Mouse (Mus musculus) midbrain, embryonic 15.5 days (tissue): ENCODE data around the gene Krtcap3. TPM values are rescaled to one million over a fixed set of nuclear protein-coding genes. Genes with fewer than 3 reads are reported as not detected.

ENCODE experiments used
- ATAC-seq: fragments of 200-750 bp; cut with Nextera tagmentation; replicated peaks from 2 replicates; pipeline ENCODE4 v1.8.0; 2017; ENCODE audit warnings: moderate TSS enrichment
- H3K27ac ChIP-seq: fragments of 300-500 bp; sonication (generic); 2 replicates; pipeline ENCODE4 v1.5.1; 2015; ENCODE audit warnings: mild to moderate bottlenecking, inconsistent platforms
- H3K27me3 ChIP-seq: fragments of 300-500 bp; sonication (generic); replicated peaks from 2 replicates; pipeline ENCODE4 v1.6.1; 2015; ENCODE audit warnings: inconsistent platforms
- H3K36me3 ChIP-seq: fragments of 300-500 bp; sonication (generic); replicated peaks from 2 replicates; pipeline ENCODE4 v1.6.1; 2015; ENCODE audit warnings: inconsistent platforms
- H3K4me1 ChIP-seq: fragments of 300-500 bp; sonication (generic); 2 replicates; pipeline ENCODE4 v1.6.1; 2015; ENCODE audit warnings: inconsistent platforms
- H3K4me2 ChIP-seq: fragments of 300-500 bp; sonication (generic); 2 replicates; pipeline ENCODE4 v1.6.1; 2015; ENCODE audit warnings: inconsistent platforms, mild to moderate bottlenecking, moderate library complexity
- H3K4me3 ChIP-seq: fragments of 300-500 bp; sonication (generic); 2 replicates; pipeline ENCODE4 v1.5.1; 2015; ENCODE audit warnings: mild to moderate bottlenecking, inconsistent platforms
- H3K9ac ChIP-seq: fragments of 300-500 bp; sonication (generic); 2 replicates; pipeline ENCODE4 v1.6.1; 2015; ENCODE audit warnings: mild to moderate bottlenecking, inconsistent platforms
- H3K9me3 ChIP-seq: fragments of 300-500 bp; sonication (generic); 2 replicates; pipeline ENCODE4 v1.6.1; 2016; ENCODE audit warnings: inconsistent platforms
- WGBS: fragments of 180-500 bp; shearing (Covaris S2); methylation state at CpG from one replicate; pipeline ENCODE4 v1.1.7; 2015; ENCODE audit warnings: mixed read lengths; 5-methylcytosine and 5-hydroxymethylcytosine counted together
- polyA plus RNA-seq: library from polyadenylated mRNA; unstranded; fragments of >200 nt; fragmentation: Nextera tagmentation; extraction: Ambion mirVana; gene quantifications from 2 replicates; pipeline ENCODE4 v1.2.1, GENCODE M21; 2015

Gene Krtcap3
- polyA plus RNA-seq, 1 experiment from 2014 or later: 3.2 TPM

DNA sequence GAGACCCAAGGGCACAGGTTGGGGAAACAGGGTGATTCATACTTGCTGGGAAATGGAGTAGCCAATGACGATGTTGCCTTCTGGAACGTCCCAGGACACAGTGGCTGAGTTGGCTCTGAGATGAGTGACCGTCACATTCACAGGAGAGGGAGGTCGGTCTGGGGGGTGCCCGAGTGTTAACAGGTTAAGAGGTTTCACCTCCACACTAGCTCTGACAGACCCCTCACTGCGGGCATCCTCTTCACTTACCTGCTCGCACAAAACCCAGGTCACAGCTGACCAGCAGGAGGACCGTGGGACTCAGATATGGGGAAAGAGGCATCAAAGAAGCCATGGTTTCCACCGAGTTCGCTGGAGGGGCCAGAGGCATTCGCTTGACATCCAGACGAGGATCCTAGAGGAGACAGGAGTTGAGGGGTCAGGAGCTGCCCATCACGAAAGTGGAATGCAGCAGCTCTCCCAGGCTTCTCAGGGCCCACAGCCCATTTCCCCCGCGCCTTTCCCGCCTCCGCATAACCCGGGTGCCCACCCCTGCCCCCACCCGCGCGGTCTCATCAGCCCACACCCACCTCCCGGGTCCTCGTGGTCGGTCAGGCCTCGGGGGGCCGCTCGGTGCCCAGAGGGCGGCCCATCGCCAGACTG lies 43.6 kb downstream of the Krtcap3 start:
- no peaks in the 10 kb centered on the region for H3K27me3 ChIP-seq
- 6% methylated on average over 29 of the region's 29 CpGs for WGBS
- H3K4me1 ChIP-seq: peaks cover 33% of the 10 kb centered on the region
- H3K27ac ChIP-seq: peak overlapping the region; percentile 86
- peak overlapping the region; percentile 83 for H3K9ac ChIP-seq
- H3K36me3 ChIP-seq: 0 out of 2 replicates have a peak, but pooled peaks cover 4% of the 10 kb centered on the region
- no peaks in the 10 kb centered on the region for H3K9me3 ChIP-seq
- H3K4me3 ChIP-seq: peak overlapping the region; percentile 65
- H3K4me2 ChIP-seq: peak overlapping the region; percentile 76
- ATAC-seq: peak; percentile 21; the same call in 1 of the 2 replicates

DNA sequence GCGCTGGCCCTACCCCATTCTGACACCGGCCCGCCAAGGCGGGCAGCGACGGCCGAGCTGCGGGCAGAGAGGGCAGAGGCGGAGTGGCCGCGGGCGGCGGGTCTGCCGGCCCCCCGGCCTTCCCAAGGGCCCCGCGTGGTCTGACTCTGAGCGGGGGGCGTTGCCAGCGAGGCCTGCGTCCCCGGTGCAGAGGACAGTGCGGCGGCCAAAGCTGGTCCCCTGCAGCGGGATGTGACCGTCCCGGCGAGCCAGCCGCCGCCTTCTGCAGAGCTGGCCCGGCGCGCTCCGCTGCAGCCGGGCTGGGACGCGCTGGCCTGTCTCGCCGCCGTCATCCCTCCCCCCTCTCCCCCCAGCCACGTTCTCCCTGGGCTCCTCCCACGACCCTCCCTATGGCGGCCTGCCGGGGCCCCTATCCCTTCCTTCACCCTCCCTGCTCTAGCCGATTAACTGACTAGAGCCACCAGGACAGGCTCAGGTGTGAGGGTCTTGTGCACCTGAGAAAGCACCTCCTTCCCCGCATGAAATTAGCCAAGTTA lies 44.2 kb downstream of the Krtcap3 start, which contains the start of gene Fndc4:
Fndc4 (minus strand) TSS at position 475 of the 536 bp plus-strand sequence.
- Histone ChIP-seq H3K27ac (peak within 1 kb of the TSS; percentile 86), H3K36me3 (0 out of 2 replicates have a peak, but pooled peaks cover 4% of the 10 kb centered on the region), H3K9me3 (no peaks in the 10 kb centered on the region), H3K4me3 (peak within 1 kb of the TSS; percentile 65), H3K4me1 (peaks cover 28% of the 10 kb centered on the region), H3K9ac (peak within 1 kb of the TSS; percentile 83), H3K27me3 (no peaks in the 10 kb centered on the region), H3K4me2 (peak within 1 kb of the TSS; percentile 76)
- 0% methylated on average over 36 of the region's 46 CpGs for WGBS
- peak; percentile 83 for ATAC-seq

DNA sequence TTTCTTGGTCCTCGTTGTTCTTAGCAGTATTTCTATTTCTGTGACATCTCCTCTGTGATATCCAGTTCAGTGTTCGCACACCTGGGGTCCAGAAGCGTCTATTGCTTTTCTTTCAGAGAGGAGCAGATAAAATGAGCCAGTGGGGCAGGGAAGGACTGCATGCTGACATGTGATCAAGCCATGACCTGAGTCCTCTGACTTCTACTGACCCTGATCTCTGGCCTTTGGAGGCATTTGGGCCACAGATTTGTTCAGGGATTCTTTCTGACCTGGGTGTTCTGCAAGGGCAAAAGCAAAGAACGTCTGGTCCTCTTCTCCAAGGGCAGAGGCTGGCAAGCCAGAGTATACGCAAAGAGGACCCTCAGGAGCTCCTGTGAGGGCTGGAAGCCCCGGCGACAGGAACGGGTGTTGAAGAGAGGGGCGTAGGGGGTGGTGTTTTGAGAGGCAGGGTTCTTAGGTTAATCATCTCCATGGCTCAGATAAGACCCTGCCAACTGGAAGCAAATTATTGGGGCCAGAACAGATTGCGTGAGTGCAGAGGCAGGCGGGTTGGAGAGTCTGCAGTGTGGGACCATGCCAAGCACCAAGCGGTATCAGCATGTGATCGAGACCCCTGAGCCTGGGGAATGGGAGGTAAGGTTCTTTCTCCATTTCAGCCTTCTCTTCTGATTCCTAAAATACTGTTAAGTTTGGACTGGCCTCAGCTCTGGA lies 45.7 kb downstream of the Krtcap3 start, which contains the start of gene Gckr:
Gckr (plus strand) TSS at position 397 of the 711 bp plus-strand sequence.
- peak within 1 kb of the TSS; percentile 76 for H3K4me2 ChIP-seq
- H3K4me3 ChIP-seq: peak within 1 kb of the TSS; percentile 65
- peak within 1 kb of the TSS; percentile 86; the same call in 1 of the 2 replicates for H3K27ac ChIP-seq
- 85% methylated on average over 13 of the region's 13 CpGs for WGBS
- H3K9me3 ChIP-seq: no peaks in the 10 kb centered on the region
- no peaks in the 10 kb centered on the region for H3K27me3 ChIP-seq
- 0 out of 2 replicates have a peak, but pooled peaks cover 4% of the 10 kb centered on the region for H3K36me3 ChIP-seq
- ATAC-seq: no peak
- no peak within 1 kb of the TSS for H3K9ac ChIP-seq
- peaks cover 20% of the 10 kb centered on the region for H3K4me1 ChIP-seq

DNA sequence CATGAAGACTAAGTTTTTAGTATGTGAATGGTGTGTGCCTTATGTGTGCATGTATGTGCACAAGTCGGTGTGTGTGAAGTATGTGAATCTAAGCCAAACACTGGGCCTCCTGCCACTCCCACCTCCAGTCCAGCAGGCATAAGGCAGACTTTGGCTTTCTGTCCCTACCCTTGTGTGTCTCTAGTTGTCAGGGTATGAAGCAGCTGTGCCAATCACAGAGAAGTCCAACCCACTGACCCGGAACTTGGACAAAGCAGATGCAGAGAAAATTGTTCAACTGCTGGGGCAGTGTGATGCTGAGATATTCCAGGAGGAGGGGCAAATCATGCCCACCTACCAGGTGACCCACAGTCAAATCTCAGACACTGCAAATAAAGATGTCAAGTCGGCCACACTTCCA lies 46.5 kb downstream of the Krtcap3 start:
- Histone ChIP-seq H3K9ac (no peak overlapping the region), H3K4me1 (peaks cover 20% of the 10 kb centered on the region), H3K27me3 (no peaks in the 10 kb centered on the region), H3K36me3 (no peaks in the 10 kb centered on the region), H3K4me2 (no peak overlapping the region), H3K9me3 (no peaks in the 10 kb centered on the region), H3K27ac (no peak overlapping the region), H3K4me3 (no peak overlapping the region)
- WGBS: 74% methylated on average over 3 of the region's 3 CpGs
- no peak for ATAC-seq

DNA sequence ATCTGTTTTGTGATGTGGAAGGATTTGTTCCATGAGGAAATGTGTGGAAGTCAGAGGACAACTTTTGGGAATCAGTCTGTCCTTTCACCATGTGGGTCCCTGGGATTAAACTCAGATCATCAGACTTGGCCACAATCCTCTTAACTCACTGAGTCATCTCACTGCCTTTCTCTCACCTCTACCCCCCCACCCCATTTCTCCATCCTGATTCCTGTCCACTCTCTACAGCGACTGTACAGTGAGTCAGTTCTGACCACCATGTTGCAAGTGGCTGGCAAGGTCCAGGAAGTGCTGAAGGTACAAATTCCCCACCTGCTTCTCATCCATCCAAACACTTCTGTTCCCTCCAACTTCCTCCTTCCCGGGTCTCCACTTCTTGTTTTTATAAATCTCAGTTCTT lies 47.0 kb downstream of the Krtcap3 start:
- no peak overlapping the region for H3K27ac ChIP-seq
- no peak overlapping the region for H3K4me2 ChIP-seq
- WGBS: 68% methylated on average over 2 of the region's 2 CpGs
- no peak for ATAC-seq
- H3K36me3 ChIP-seq: no peaks in the 10 kb centered on the region
- no peak overlapping the region for H3K4me3 ChIP-seq
- H3K9ac ChIP-seq: no peak overlapping the region
- H3K4me1 ChIP-seq: peaks cover 17% of the 10 kb centered on the region
- no peaks in the 10 kb centered on the region for H3K27me3 ChIP-seq
- no peaks in the 10 kb centered on the region for H3K9me3 ChIP-seq

DNA sequence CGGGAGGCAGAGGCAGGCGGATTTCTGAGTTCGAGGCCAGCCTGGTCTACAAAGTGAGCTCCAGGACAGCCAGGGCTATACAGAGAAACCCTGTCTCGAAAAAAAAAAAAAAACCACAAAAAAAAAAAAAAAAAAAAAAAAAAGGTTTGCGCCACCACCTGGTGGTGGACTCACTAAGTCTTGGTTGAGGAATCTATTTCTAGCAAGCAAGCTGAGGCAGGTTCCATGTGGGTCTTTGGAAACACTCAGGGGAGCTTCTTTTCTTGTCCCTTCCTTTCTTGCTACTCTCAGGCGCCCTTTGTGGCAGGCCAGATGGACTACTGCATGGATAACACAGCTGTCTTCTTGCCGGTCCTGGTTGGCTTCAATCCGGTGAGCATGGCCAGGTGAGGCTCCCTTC lies 50.4 kb downstream of the Krtcap3 start:
- H3K9ac ChIP-seq: no peak overlapping the region
- H3K27ac ChIP-seq: no peak overlapping the region
- H3K36me3 ChIP-seq: no peaks in the 10 kb centered on the region
- no peak overlapping the region for H3K4me2 ChIP-seq
- H3K27me3 ChIP-seq: no peaks in the 10 kb centered on the region
- WGBS: 74% methylated on average over 8 of the region's 8 CpGs
- H3K4me1 ChIP-seq: no peaks in the 10 kb centered on the region
- H3K4me3 ChIP-seq: no peak overlapping the region
- ATAC-seq: no peak
- H3K9me3 ChIP-seq: no peaks in the 10 kb centered on the region

Other genes starting within 250 kb of the Krtcap3 start
- 161 and 164 TPM in 2 replicates for gene Atraid, start 203.4 kb upstream of the Krtcap3 start, polyA plus RNA-seq
- 26.9 and 29.1 TPM in 2 replicates for gene Slc5a6, start 202.8 kb upstream of the Krtcap3 start, polyA plus RNA-seq
- 14.9 and 16.2 TPM in 2 replicates for gene Cad, start 196.9 kb upstream of the Krtcap3 start, polyA plus RNA-seq
- not detected in 2 replicates for gene Dnajc5g, start 145.4 kb upstream of the Krtcap3 start, polyA plus RNA-seq
- 20.4 and 21.5 TPM in 2 replicates for gene Slc30a3, start 143.5 kb upstream of the Krtcap3 start, polyA plus RNA-seq
- gene Trim54, start 135.0 kb upstream of the Krtcap3 start, polyA plus RNA-seq: not detected in 2 replicates
- gene Ucn, start 112.9 kb upstream of the Krtcap3 start, polyA plus RNA-seq: not detected in 2 replicates
- gene Mpv17, start 97.4 kb upstream of the Krtcap3 start, polyA plus RNA-seq: 51.5 and 57.8 TPM in 2 replicates
- 1.7 TPM in 2 replicates for gene Gm29609, start 71.8 kb upstream of the Krtcap3 start, polyA plus RNA-seq
- gene Gtf3c2, start 71.5 kb upstream of the Krtcap3 start, polyA plus RNA-seq: 72.3 and 73.6 TPM in 2 replicates
- 125 and 126 TPM in 2 replicates for gene Snx17, start 58.5 kb upstream of the Krtcap3 start, polyA plus RNA-seq
- 85.0 and 92.1 TPM in 2 replicates for gene Eif2b4, start 58.3 kb upstream of the Krtcap3 start, polyA plus RNA-seq
- 17.0 and 19.4 TPM in 2 replicates for gene Zfp513, start 49.4 kb upstream of the Krtcap3 start, polyA plus RNA-seq
- 191 and 200 TPM in 2 replicates for gene Ppm1g, start 31.0 kb upstream of the Krtcap3 start, polyA plus RNA-seq
- 169 and 177 TPM in 2 replicates for gene Nrbp1, start 10.8 kb upstream of the Krtcap3 start, polyA plus RNA-seq
- 0.45 and 0.69 TPM in 2 replicates for gene Gm9970, start 10.5 kb upstream of the Krtcap3 start, polyA plus RNA-seq
- gene Ift172, start 39.4 kb downstream of the Krtcap3 start, polyA plus RNA-seq: 34.3 and 36.6 TPM in 2 replicates
- gene Fndc4, start 44.4 kb downstream of the Krtcap3 start, polyA plus RNA-seq: 107 and 113 TPM in 2 replicates
- gene Gckr, start 45.8 kb downstream of the Krtcap3 start, polyA plus RNA-seq: 0.50 and 0.74 TPM in 2 replicates
- 141 and 145 TPM in 2 replicates for gene Zfp512, start 200.7 kb downstream of the Krtcap3 start, polyA plus RNA-seq
- gene 4930548H24Rik, start 234.0 kb downstream of the Krtcap3 start, polyA plus RNA-seq: not detected in 2 replicates
- 79.8 and 81.6 TPM in 2 replicates for gene Gpn1, start 243.1 kb downstream of the Krtcap3 start, polyA plus RNA-seq